Mouse (Mus musculus): ENCODE data around the gene Kat6b. TPM values are rescaled to one million over a fixed set of nuclear protein-coding genes. Genes with fewer than 3 reads are reported as not detected.

The Kat6b gene
- polyA plus RNA-seq, 1 experiment from 2014 or later, result 1.5 TPM

- 0 out of 2 replicates have a peak, but pooled peaks cover 5% of the 10 kb centered on the region for H3K36me3 ChIP-seq (replicated peaks)
- no peak overlapping the region for H3K4me2 ChIP-seq
- H3K4me1 ChIP-seq (replicated peaks), result no peaks in the 10 kb centered on the region
- H3K9ac ChIP-seq, result no peak overlapping the region
- ATAC-seq (ENCODE audit: insufficient read depth), result no peak
- H3K9me3 ChIP-seq (replicated peaks), result no peaks in the 10 kb centered on the region
- H3K4me3 ChIP-seq (replicated peaks), result no peak overlapping the region
- WGBS (ENCODE audit: insufficient replicate concordance), result 75% methylated on average over 7 of the region's 7 CpGs
- H3K27me3 ChIP-seq, result no peaks in the 10 kb centered on the region
- no peak overlapping the region for H3K27ac ChIP-seq (replicated peaks)
Measured at GRCm38 (mm10) chr14:21619951-21620350, 138.7 kb downstream of the Kat6b start.

- no peak overlapping the region for H3K4me2 ChIP-seq
- H3K27ac ChIP-seq (replicated peaks), result no peak overlapping the region
- peaks cover 11% of the 10 kb centered on the region; the same call in 1 of the 2 replicates for H3K36me3 ChIP-seq (replicated peaks)
- 82% methylated on average over 9 of the region's 9 CpGs for whole genome bisulfite sequencing (ENCODE audit: insufficient replicate concordance)
- H3K4me1 ChIP-seq (replicated peaks), result no peaks in the 10 kb centered on the region
- no peaks in the 10 kb centered on the region for H3K27me3 ChIP-seq
- H3K4me3 ChIP-seq (replicated peaks), result no peak overlapping the region
- no peaks in the 10 kb centered on the region for H3K9me3 ChIP-seq (replicated peaks)
- no peak overlapping the region for H3K9ac ChIP-seq
- no peak for ATAC-seq (ENCODE audit: insufficient read depth)
Measured at GRCm38 (mm10) chr14:21625946-21626345, 144.7 kb downstream of the Kat6b start.

GRCm38 (mm10) chr14:21631665-21632200 is 150.5 kb downstream of the Kat6b start:
- Histone ChIP-seq H3K27ac (replicated peaks) (no peak overlapping the region), H3K9ac (no peak overlapping the region), H3K4me2 (no peak overlapping the region), H3K9me3 (replicated peaks) (no peaks in the 10 kb centered on the region), H3K4me1 (replicated peaks) (no peaks in the 10 kb centered on the region), H3K36me3 (replicated peaks) (peaks cover 10% of the 10 kb centered on the region; the same call in 1 of the 2 replicates), H3K4me3 (replicated peaks) (no peak overlapping the region), H3K27me3 (no peaks in the 10 kb centered on the region)
- 61% methylated on average over 5 of the region's 5 CpGs for WGBS (ENCODE audit: insufficient replicate concordance)
- no peak for ATAC-seq (ENCODE audit: insufficient read depth)

GRCm38 (mm10) chr14:21636548-21636947 is 155.3 kb downstream of the Kat6b start:
- no peaks in the 10 kb centered on the region for H3K9me3 ChIP-seq (replicated peaks)
- 0 out of 2 replicates have a peak, but pooled peaks cover 13% of the 10 kb centered on the region for H3K36me3 ChIP-seq (replicated peaks)
- no peak overlapping the region for H3K4me2 ChIP-seq
- WGBS (ENCODE audit: insufficient replicate concordance), result 55% methylated on average over 6 of the region's 6 CpGs
- no peak for ATAC-seq (ENCODE audit: insufficient read depth)
- H3K27me3 ChIP-seq, result no peaks in the 10 kb centered on the region
- H3K4me1 ChIP-seq (replicated peaks), result no peaks in the 10 kb centered on the region
- H3K4me3 ChIP-seq (replicated peaks), result no peak overlapping the region
- no peak overlapping the region for H3K9ac ChIP-seq
- H3K27ac ChIP-seq (replicated peaks), result no peak overlapping the region

- 0 out of 2 replicates have a peak, but pooled peaks cover 3% of the 10 kb centered on the region for H3K36me3 ChIP-seq (replicated peaks)
- ATAC-seq (ENCODE audit: insufficient read depth), result no peak
- H3K27me3 ChIP-seq, result no peaks in the 10 kb centered on the region
- no peaks in the 10 kb centered on the region for H3K4me1 ChIP-seq (replicated peaks)
- H3K9me3 ChIP-seq (replicated peaks), result no peaks in the 10 kb centered on the region
- no peak overlapping the region for H3K4me2 ChIP-seq
- no peak overlapping the region for H3K4me3 ChIP-seq (replicated peaks)
- 76% methylated on average over 4 of the region's 4 CpGs for WGBS (ENCODE audit: insufficient replicate concordance)
- H3K27ac ChIP-seq (replicated peaks), result no peak overlapping the region
- no peak overlapping the region for H3K9ac ChIP-seq
Measured at GRCm38 (mm10) chr14:21640806-21641435, 159.7 kb downstream of the Kat6b start.

- Histone ChIP-seq H3K36me3 (replicated peaks) (no peaks in the 10 kb centered on the region), H3K4me3 (replicated peaks) (no peak overlapping the region), H3K9me3 (replicated peaks) (no peaks in the 10 kb centered on the region), H3K4me2 (no peak overlapping the region), H3K27me3 (no peaks in the 10 kb centered on the region), H3K9ac (no peak overlapping the region), H3K4me1 (replicated peaks) (no peaks in the 10 kb centered on the region), H3K27ac (replicated peaks) (no peak overlapping the region)
- 7% methylated on average over 2 of the region's 2 CpGs for WGBS (ENCODE audit: insufficient replicate concordance)
- no peak for ATAC-seq (ENCODE audit: insufficient read depth)
Measured at GRCm38 (mm10) chr14:21653813-21654212, 172.6 kb downstream of the Kat6b start.

GRCm38 (mm10) chr14:21659155-21659554 is 177.9 kb downstream of the Kat6b start:
- no peak overlapping the region for H3K27ac ChIP-seq (replicated peaks)
- no peak for ATAC-seq (ENCODE audit: insufficient read depth)
- H3K27me3 ChIP-seq, result no peaks in the 10 kb centered on the region
- no peaks in the 10 kb centered on the region for H3K9me3 ChIP-seq (replicated peaks)
- H3K9ac ChIP-seq, result no peak overlapping the region
- 81% methylated on average over 13 of the region's 13 CpGs for WGBS (ENCODE audit: insufficient replicate concordance)
- no peaks in the 10 kb centered on the region for H3K36me3 ChIP-seq (replicated peaks)
- no peak overlapping the region for H3K4me2 ChIP-seq
- peaks cover 10% of the 10 kb centered on the region; the same call in 1 of the 2 replicates for H3K4me1 ChIP-seq (replicated peaks)
- no peak overlapping the region for H3K4me3 ChIP-seq (replicated peaks)

GRCm38 (mm10) chr14:21659652-21660051 is 178.4 kb downstream of the Kat6b start:
- no peak for ATAC-seq (ENCODE audit: insufficient read depth)

GRCm38 (mm10) chr14:21662465-21663142 is 181.4 kb downstream of the Kat6b start:
- no peak overlapping the region for H3K27ac ChIP-seq (replicated peaks)
- H3K36me3 ChIP-seq (replicated peaks), result 0 out of 2 replicates have a peak, but pooled peaks cover 7% of the 10 kb centered on the region
- no peak overlapping the region for H3K4me3 ChIP-seq (replicated peaks)
- H3K4me2 ChIP-seq, result no peak overlapping the region; the same call in 1 of the 2 replicates
- no peaks in the 10 kb centered on the region for H3K9me3 ChIP-seq (replicated peaks)
- ATAC-seq (ENCODE audit: insufficient read depth), result peak; percentile 57
- H3K27me3 ChIP-seq, result no peaks in the 10 kb centered on the region
- H3K4me1 ChIP-seq (replicated peaks), result peaks cover 10% of the 10 kb centered on the region; the same call in 1 of the 2 replicates
- no peak overlapping the region for H3K9ac ChIP-seq
- 44% methylated on average over 8 of the region's 8 CpGs for WGBS (ENCODE audit: insufficient replicate concordance)

More at GRCm38 (mm10) chr14:21659652-21660051, 178.4 kb downstream of the Kat6b start:
- H3K4me3 ChIP-seq (replicated peaks), result no peak overlapping the region
- no peak overlapping the region for H3K27ac ChIP-seq (replicated peaks)
- peaks cover 10% of the 10 kb centered on the region; the same call in 1 of the 2 replicates for H3K4me1 ChIP-seq (replicated peaks)
- 31% methylated on average over 5 of the region's 5 CpGs for WGBS (ENCODE audit: insufficient replicate concordance)
- H3K4me2 ChIP-seq, result no peak overlapping the region
- no peaks in the 10 kb centered on the region for H3K9me3 ChIP-seq (replicated peaks)
- H3K27me3 ChIP-seq, result no peaks in the 10 kb centered on the region
- no peak overlapping the region for H3K9ac ChIP-seq
- H3K36me3 ChIP-seq (replicated peaks), result 0 out of 2 replicates have a peak, but pooled peaks cover 5% of the 10 kb centered on the region

- H3K36me3 ChIP-seq (replicated peaks), result peaks cover 7% of the 10 kb centered on the region; the same call in 1 of the 2 replicates
- 75% methylated on average over 11 of the region's 11 CpGs for WGBS (ENCODE audit: insufficient replicate concordance)
Measured at GRCm38 (mm10) chr14:21669218-21669617, 188.0 kb downstream of the Kat6b start.

More at GRCm38 (mm10) chr14:21669218-21669617, 188.0 kb downstream of the Kat6b start:
- Histone ChIP-seq H3K4me2 (no peak overlapping the region), H3K9me3 (replicated peaks) (no peaks in the 10 kb centered on the region), H3K4me3 (replicated peaks) (no peak overlapping the region), H3K9ac (no peak overlapping the region), H3K27me3 (no peaks in the 10 kb centered on the region), H3K27ac (replicated peaks) (no peak overlapping the region), H3K4me1 (replicated peaks) (peaks cover 13% of the 10 kb centered on the region; the same call in 1 of the 2 replicates)
- no peak for ATAC-seq (ENCODE audit: insufficient read depth)

Measured in liver, embryonic 15.5 days (tissue).